Comparison of ENCODE assay signal across 23 mouse cellular contexts in genomic region chr12:86435651-86436050, GRCm38 (mm10).
A peak's percentile ranks its signal among the peaks of the same experiment; 100 is the strongest.
DNase-seq lines count a peak whose midpoint lies in the region; ATAC-seq and TF ChIP-seq lines count a peak whose summit lies in the region.
"Had no signal": no experiment of that assay in that cellular context is flagged by ENCODE, and none has a peak within 500 bp of the region (broad histone marks: within the 10 kb centered on the region; RNA-seq: fewer than 3 reads in every experiment).

No protein-coding gene starts in this region.

- no peak overlapping the region for H3K27ac ChIP-seq in stomach, postnatal 0 days (replicated peaks)
- H3K27ac ChIP-seq: embryonic facial prominence, embryonic 13.5 days; embryonic facial prominence, embryonic 15.5 days; forebrain, embryonic 10.5 days; forebrain, embryonic 12.5 days had no signal

- DNase-seq in ES-CJ7 (ENCODE audit: low read depth, low spot score) (peak; percentile 42), ZHBTc4 (ENCODE audit: low read depth, low spot score) (peak; percentile 73)
- peak; percentile 49 for DNase-seq in stomach, postnatal 0 days (ENCODE audit: low spot score)
- no peak for DNase-seq in layer of hippocampus, adult 18-20 months (ENCODE audit: low spot score in 2 of 2)
- DNase-seq in retina, embryonic 14.5 days (ENCODE audit: low spot score) = no peak
- DNase-seq in gastrocnemius, postnatal 25 days = no peak
- DNase-seq: adrenal gland, adult 2 months; adrenal gland, postnatal 10 days; adrenal gland, postnatal 25 days; cerebellum, adult 11 months; cerebellum, adult 18-20 months; cerebellum, adult 8-10 months; cerebellum, adult 9-11 months; cerebellum, postnatal 14 days; cerebellum, postnatal 36 days; embryo, embryonic 11 days had no signal

- no peak for TF ChIP-seq EP300 in stomach, postnatal 0 days (optimal IDR thresholded peaks at IDR 0.05)

- no peak overlapping the region for H3K4me3 ChIP-seq in stomach, postnatal 0 days (ENCODE audit: low read depth, low read length)
- H3K4me3 ChIP-seq: embryonic facial prominence, embryonic 13.5 days; embryonic facial prominence, embryonic 15.5 days; erythroblast, embryonic 14.5 days; forebrain, embryonic 10.5 days; forebrain, embryonic 12.5 days had no signal

- no peaks in the 10 kb centered on the region for H3K36me3 ChIP-seq in stomach, postnatal 0 days (ENCODE audit: control insufficient read depth, insufficient read depth, low read length)
- H3K36me3 ChIP-seq: embryonic facial prominence, embryonic 13.5 days; embryonic facial prominence, embryonic 15.5 days; forebrain, embryonic 10.5 days; forebrain, embryonic 12.5 days had no signal

- ATAC-seq in stomach, postnatal 0 days (ENCODE audit: low FRiP score, low TSS enrichment) = peak; percentile 89
- ATAC-seq: forebrain, embryonic 14.5 days; forebrain, embryonic 16.5 days had no signal

- peaks cover 2% of the 10 kb centered on the region; the same call in 1 of the 2 replicates for H3K27me3 ChIP-seq in stomach, postnatal 0 days (ENCODE audit: control insufficient read depth, insufficient read depth, low read length)

- no peak overlapping the region for H3K4me2 ChIP-seq in stomach, postnatal 0 days (replicated peaks; ENCODE audit: low read depth)
- H3K4me2 ChIP-seq: embryonic facial prominence, embryonic 13.5 days; embryonic facial prominence, embryonic 15.5 days; forebrain, embryonic 12.5 days had no signal

- 75% methylated on average over 13 of the region's 13 CpGs for WGBS in stomach, postnatal 0 days

- H3K9me3 ChIP-seq in stomach, postnatal 0 days (ENCODE audit: control insufficient read depth, low read length) = no peaks in the 10 kb centered on the region
- H3K9me3 ChIP-seq: embryonic facial prominence, embryonic 13.5 days; embryonic facial prominence, embryonic 15.5 days; forebrain, embryonic 10.5 days; forebrain, embryonic 12.5 days had no signal

- H3K9ac ChIP-seq in stomach, postnatal 0 days (ENCODE audit: low read length) = no peak overlapping the region
- H3K9ac ChIP-seq: embryonic facial prominence, embryonic 13.5 days; embryonic facial prominence, embryonic 15.5 days; forebrain, embryonic 12.5 days had no signal

- TF ChIP-seq CTCF in stomach, postnatal 0 days (IDR thresholded peaks at IDR 0.05; ENCODE audit: low read depth) = no peak

- H3K4me1 ChIP-seq in stomach, postnatal 0 days (replicated peaks; ENCODE audit: control insufficient read depth, insufficient read depth) = no peaks in the 10 kb centered on the region
- H3K4me1 ChIP-seq: embryonic facial prominence, embryonic 13.5 days had no signal

Comparison
In these comparisons a context has a peak if more than half of its experiments do, and no peak if none do; other contexts are left out.
1. DNase-seq: peak in ES-CJ7 (single experiment), ZHBTc4 (single experiment) and stomach, postnatal 0 days (single experiment); none in layer of hippocampus, adult 18-20 months (0 of 2), retina, embryonic 14.5 days (single experiment) and gastrocnemius, postnatal 25 days (single experiment).